Mouse (Mus musculus) layer of hippocampus, adult 9-11 months (tissue): Measurements from ENCODE around the gene Fyb2.
"Not testable (repeated sequence)": the region's sequence is repeated elsewhere in the genome, so short reads cannot be mapped to it uniquely, and the experiment has no call there.

Experiments
- DNase-seq: peaks from one replicate; pipeline ENCODE4 v3.0.0; 2022

The Fyb2 gene

DNA sequence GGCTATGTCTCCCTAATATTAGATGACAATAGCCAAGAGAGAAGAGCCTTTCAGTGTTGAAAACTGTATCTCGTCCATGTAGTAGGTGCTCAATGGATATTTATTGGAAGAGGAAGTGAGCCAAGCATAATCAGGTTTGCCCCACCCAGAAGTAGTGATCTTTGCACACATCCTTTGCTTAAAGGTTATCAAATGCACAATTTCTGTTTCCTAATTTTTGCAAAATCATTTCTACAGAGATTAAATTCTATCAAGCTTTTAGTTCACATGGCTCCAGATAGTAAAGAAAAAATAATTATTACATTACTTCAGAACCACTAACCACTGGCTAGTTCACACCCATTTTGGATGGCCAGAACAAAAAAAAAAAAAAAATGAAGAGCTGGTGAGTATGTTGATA is 28.6 kb downstream of the Fyb2 start:
- no peak for DNase-seq

DNA sequence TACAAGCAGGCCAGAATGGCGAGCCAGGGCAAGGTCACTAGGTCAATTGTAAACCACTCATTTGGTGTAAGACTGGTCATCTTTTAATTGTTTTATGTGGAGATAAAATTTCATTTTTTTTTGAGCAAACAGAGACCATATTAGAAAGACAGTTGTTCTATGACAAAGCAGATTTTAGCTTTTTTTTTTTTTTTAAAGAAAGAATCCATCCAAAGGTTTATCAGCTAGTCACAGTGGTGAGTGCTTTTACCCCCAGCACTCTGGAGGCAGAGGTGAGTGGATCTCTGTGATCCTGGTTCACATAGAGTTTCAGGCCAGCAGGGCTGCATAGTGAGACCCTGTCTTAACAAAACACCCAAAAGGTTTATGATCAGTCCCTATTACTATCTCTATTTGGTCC is 31.2 kb downstream of the Fyb2 start:
- DNase-seq = no peak

DNA sequence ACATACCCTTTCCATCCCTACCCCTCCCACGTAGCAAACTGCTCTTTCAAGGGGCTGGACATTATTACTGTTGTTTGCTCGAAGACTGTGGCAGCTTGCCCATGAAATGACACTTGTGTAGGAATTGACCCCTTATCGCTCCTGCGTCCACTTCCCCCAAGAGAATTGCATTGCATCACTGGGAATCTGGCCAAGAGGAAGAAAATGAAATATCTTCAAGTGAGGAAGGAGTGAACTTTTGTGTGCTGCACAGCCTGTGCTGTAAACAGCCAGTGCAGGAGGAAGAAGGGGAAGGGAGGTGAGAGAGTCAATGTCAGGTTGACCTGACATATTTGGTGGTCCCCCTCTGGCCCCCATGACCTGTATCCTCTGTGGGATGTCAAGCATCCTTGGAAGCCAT is 35.6 kb downstream of the Fyb2 start:
- no peak for DNase-seq

DNA sequence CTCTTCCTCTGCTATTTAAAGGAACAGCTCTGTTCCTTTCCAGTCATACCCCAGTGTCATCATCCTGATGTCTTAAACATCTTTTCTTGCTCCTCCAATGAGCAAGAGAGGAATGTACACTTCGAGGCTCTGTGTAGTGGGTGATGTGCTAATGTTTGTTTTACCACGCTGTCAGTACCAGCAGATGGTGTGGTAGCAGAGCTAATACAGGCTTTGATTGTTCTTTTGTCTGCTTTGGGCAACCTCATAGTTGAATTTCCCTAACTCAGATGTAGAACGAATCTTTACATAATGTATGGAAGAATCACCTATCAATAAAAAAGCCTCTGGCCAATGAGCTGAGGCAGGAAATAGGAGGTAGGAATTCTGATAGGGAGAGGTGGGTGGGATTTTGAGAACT is 36.0 kb downstream of the Fyb2 start:
- DNase-seq = peak; percentile 33

DNA sequence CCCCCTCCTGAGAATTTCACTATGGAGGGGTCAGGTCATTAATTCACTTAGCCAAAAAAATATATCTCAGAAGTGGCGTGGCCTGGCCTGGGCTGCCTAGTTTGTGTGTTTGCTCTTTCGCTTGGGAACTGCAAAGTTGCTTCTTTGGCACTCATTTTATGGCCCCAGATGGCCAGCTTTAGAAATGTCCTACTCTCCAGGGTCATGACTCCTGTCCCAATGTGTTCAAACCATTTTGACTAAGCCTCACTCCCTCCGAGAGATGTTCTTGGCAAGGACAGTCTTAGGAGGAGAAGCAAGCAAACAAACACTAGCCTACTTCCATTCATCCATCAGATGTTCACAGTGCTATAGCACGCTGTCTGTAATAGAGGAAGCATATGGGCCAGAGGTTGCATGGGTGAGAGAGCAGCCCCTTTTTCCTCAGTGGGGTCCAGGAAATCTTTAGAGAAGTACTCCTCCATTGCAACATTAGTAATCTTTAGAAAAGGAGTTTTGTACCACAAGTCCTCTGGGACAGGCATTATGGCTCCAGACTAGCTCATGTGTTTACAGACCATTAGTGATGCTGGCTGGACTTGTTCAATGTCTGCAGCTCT is 38.1 kb downstream of the Fyb2 start:
- DNase-seq = no peak

DNA sequence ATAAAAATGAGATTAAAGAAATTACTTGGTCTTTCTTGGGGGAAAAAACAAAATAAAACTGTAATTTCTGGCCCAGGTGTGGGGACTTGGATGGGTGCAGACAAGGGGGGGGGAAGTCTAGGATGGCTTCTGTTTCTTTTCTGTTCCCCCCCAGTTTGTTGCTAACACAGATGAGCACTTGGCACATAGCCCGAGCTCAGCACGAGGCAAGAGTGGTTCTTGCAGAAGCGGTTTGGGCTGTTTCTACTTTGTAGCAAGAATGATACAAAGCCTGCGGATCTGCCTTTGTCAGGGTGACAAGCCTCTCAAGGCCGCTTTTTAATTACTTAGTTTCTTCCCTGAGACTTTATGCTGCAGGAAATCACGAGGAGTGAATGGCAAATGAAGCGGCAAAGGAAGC is 43.4 kb downstream of the Fyb2 start:
- DNase-seq = no peak

DNA sequence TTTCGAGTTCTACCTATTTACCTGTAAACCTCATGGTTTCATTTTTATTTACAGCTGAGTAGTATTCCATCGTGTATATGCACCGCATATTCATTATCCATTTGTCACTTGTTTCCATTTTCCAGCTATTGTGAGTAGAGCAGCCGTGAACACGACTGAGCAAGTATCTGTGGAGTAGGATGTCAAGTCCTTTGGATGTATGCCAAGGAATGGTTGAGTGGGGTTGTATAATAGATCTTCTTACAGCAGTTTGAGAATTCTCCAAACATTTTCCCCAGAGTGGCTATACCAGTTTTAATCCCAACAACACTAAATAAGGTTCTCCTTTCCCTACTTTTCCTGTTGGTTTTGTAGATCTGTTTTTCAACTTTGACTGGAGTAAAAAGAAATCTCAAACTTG is 48.2 kb downstream of the Fyb2 start:
- no peak for DNase-seq

DNA sequence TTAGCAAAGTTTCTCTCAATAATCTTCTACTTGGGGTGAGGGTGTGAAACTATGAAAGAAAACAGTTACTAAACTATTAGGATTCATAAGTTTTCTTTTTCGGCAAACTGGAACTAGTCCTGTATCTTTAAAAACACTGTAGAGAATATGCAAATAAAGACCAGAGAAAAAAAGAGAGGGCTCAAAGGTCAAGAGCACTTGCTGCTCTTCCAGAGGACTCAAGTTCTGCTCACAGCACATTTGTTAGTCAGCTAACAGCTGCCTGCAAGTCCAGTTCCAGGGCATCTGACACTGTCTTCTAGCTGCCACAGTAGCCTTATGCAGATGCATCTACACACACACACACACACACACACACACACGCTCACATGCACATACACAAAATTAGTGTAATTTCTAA is 59.4 kb downstream of the Fyb2 start:
- DNase-seq = no peak

DNA sequence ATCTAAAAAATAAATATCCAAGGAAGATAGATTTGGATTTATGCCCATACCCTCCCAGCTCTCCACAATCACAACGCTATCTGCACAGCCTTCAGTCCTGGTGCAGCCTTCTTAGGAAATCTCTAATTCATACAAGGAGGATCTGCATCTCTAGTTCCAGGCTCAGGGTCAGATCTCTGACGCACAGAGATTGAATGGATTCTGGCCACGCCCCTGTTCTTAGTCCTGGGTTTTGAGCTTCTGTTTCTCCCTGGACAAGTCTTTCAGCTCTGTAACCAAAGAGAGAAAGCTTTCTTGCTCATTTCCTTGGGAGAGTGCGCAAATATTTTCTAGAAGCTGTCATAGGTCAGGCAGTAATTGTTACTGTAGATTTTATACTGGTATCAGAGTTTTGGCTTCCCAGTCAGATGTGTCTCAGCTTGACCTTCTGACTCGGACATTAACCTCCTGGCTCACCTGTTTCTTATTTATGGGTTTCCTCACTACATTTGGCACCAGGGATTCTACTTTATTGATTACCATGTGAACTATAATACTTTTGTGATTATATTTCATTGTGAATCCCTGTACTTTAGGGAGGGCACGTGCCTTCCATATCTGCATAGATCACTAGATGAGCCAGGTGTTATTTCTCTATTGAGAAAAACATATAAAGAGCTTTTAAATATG is 62.0 kb downstream of the Fyb2 start:
- DNase-seq = no peak

DNA sequence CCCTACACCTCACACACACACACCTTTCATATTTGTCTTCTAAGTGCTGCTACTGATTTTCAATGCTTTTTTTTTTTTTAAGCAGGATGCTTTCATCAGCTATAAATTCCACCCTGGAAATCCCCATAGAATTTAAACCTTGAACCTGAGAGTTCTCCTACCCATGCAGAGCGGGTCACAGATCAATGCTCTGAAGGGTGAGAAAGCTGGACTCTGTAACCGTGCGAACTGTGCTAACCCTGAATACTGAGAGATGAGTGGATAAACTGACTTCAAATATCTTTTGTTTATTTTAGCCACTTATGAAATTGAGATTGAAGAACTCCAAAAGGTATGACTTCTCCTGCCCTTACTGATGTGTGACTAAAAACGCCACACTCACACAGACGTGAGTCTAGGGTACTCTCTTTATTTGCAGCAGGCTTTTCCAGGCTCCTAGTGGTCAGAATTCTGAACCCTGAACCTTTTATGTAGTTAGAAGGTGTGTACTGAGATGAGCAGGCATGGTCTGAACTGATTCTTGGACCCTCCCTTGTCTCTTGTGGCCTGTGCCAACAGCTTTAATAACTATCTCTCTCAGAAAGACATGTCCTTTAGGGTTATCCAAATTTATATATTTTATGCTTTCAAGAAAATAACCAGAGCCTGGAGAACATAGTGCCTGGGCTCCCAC is 72.8 kb downstream of the Fyb2 start:
- DNase-seq = no peak

DNA sequence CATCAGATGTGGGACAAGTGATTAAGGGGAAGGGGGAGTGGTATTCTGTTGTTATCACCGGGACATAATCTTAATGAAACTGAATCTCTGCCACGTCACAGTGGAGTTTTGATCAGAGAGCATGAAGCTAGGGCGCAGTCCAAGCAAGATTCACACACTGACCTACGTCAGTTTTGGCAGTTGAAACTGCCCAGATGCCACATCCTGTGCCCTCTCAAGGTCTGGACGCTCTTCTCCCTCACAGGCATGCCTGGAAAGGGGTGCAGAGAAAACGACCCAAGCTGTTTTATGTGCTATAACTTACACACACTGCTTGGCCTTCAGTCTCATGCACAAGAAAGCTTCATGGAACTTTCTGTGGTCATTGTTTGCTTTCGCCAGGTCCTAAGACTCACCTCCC is 74.4 kb downstream of the Fyb2 start:
- DNase-seq = no peak

DNA sequence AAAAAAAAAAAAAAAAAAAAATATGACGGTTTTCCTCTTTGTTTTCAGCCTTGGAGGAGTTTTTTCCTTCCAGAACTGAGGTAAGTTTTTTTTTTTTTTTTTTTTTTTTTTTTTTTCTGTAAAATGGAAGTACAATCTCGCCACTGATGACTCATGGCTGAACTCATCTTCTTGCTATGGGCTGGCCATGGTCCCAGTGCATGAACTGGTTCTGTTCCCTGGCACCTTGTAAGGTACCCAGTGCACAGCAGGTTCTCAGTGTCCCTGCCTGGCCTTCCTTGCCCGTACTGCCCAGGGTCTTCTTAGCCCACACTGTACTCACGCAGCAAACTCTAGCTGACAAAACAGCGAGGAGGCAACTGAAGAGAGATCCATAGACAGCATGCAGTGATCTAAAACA is 74.8 kb downstream of the Fyb2 start:
- DNase-seq = no peak

DNA sequence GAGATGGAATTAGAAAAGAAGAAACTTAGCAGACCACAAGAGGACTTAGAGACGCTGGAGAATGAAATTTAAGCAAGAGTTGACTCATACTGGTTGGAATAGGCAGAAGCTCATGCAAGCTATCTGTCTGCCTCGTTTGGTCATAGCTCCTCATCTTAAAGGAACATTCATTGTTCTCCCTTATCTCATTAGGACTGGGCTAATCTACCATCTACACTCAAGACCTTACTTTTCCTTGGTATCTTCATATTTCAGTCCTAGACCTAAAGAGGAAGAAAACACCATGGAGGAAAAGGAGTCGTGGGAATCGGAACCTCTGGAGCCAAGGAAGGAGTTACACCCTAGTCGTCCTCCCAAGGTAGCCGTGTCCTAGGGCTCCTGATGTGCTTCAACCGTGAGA is 75.5 kb downstream of the Fyb2 start:
- DNase-seq = no peak

DNA sequence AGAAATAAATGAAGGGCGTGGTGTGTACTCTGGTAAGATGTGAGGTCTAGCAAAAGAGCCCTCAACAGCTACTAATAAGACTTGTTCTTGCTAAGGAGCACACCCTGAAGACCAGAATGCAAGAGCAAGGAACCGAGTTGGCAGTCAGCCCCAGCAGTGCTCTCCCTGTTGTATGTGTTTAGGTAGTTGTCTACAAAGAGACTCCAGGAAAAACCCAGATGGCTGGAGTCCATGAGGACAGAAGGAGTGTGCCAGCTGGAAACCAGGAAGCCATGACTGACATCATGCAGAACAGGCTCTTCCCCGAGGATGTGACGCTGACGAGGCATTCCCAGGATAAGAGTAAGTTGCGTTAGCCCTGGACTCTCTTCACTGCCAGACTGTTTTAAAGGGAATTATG is 76.8 kb downstream of the Fyb2 start:
- DNase-seq = peak; percentile 58

DNA sequence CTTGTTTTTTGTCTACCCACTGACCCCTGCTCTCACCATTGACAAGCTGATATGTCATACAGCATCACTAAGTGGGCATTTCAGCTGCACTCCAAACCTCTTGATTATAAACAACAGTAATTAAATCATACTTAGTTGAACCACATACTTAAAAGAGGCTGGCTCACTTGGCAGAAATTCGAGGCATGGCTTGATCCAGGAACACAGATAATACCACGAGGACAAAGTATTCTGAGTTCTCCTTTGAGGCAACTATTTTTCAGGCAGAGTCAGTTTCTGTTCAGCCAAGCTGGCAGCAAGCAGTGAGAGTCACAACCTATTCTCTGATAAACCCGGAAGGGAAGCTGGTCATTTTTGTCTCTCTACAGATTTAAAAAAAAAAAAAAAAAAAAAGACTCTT is 77.4 kb downstream of the Fyb2 start:
- no peak for DNase-seq

DNA sequence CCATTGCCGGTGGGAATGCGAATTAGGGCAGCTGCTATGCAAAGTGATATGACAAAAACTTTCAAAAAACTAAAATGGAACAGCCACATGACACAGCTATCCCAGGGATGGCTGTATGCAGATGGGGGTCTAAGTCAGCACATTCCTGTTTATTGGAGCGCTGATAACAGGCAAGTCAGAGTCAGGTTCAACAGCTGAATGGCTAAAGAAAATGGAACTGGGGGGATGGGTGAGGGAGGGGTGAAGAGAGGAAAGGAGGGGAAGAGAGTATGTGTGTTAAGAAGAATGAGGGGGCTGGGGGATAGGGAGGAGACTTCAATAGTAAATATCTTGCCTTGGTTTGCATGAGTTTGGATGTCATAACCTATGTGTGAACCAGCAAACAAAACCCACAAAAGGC is 79.0 kb downstream of the Fyb2 start:
- no peak for DNase-seq

DNA sequence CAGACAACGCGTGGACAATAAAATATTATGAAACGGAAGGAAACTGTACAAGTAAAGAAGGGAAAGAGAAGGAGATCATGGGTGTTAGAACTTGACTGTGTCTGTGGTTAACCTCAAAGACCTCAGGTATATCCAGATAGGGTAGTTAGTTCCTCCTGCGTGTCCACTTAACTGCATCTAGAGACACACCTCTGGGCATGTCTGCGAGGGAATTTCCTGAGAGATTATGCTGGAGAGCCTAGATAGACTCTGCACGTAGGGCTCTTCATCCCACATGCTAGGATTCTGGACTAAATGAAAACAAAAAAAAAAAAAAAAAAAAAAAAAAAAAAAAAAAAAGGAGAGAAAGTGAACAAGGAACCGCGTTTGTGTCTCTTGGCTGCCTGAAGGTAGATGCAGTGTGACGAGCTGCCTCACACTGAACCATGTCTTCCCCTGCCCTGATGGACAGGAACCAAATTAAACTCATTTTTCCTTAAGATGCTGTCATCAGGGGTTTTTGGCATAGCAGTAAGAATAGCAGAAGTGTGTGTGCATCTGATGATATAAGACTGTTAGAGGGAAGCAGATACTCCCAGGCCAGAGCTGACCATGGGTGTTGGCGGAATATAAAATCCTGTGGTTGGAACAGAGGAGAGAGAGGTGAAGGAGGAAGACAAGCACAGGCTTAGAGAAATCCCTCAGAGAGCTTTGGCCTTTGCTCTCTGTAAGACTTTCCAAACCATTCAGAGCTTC is 80.1 kb downstream of the Fyb2 start:
- no peak for DNase-seq

DNA sequence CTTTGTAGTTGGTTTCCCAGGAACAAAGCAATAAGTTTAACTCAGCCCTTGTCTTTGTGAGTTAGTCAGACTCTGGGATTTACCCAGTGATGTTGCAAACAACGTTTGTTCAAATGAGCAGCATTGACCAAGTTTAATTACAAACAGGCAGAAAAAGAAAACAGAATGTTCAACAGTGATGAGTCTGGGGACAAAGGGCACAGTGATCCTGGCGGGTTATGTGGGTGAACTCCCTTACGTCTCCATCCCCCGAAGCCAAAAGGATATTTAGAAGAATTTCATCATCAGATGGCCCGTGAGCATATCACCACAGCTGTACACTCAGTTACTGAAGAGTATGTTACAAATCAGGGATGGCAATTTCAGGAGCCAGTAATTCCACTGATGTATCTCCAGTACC is 86.4 kb downstream of the Fyb2 start:
- no peak for DNase-seq

DNA sequence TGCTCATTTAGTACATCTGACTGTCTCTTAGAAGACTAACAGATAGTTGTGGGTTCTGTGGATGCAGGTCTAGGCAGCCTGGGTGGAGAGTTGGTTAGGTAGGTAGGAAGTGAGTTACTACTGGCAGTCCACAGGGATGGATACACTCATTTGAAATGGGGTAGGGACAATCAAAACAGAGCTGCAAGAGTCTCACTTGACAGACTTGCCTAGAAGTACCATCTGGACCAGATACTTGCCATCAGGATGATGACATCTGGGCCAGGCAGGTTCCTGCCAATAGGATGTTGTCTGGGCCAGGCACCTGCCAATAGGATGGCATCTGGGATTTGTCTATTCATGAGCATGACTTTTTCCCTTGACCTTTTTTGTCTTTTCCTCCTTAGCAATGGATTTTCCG is 88.5 kb downstream of the Fyb2 start:
- no peak for DNase-seq

DNA sequence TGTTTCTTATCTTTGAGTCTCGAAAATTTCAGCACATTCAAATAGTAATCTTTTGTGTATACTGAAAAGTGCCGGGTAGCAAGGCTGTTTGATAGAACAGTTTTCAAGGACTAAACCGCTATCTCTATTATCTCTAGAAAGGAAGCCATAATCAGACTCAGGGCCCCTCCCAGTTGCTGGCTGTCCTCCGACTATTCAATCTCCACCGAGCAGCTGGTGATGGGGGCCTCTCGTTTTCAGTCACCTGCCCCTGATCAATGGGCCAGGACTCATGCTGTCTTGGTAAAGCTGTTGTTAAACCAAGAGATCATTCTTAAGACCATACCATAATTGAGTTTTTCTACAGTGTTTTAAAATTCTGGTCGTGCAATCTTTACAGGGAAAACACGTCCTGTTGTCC is 90.9 kb downstream of the Fyb2 start:
- DNase-seq = no peak

DNA sequence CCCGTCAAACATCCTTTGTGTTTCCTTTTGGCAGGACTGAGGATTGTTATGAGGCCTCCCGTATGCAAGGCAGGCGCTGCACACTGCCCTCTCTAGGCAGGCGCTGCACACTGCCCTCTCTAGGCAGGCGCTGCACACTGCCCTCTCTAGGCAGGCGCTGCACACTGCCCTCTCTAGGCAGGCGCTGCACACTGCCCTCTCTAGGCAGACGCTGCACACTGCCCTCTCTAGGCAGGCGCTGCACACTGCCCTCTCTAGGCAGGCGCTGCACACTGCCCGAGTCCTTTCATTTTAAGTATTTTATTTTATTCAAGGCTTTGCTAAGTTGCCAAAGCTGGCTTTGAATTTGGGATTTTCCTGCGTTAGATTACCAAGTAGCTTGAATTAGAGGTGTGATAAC is 91.4 kb downstream of the Fyb2 start:
- not testable (repeated sequence) for DNase-seq

DNA sequence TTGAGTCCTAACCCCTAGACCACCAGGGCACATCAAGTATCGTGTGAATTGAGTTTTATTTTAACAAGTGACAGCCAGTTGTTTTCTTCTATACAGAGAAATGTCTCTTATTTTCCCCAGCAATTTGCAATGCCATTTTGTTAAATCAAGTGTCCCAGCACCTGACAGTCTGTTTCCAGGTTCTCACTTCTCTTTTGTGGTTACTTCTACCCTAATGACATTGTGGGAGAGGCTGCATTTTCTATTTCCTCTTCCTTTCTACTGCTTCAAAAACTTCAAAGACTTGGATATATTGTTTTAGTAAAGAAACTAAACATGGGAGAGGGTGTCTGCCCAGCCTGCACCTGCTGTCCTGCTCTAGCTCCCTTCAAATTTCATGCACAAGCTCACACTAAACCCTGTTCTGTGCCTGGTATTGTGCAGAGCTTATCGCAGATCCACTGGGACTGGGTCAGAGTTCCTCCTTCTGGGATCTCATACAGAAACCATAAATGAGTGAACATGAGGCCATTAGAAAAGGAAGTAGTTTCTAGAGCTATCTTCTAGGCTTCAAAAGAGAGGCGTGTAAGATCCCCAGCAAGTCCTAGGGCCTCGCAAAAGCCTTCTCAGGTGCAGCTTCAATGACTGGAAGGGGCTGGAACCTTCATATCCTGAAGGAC is 94.2 kb downstream of the Fyb2 start:
- DNase-seq = no peak

DNA sequence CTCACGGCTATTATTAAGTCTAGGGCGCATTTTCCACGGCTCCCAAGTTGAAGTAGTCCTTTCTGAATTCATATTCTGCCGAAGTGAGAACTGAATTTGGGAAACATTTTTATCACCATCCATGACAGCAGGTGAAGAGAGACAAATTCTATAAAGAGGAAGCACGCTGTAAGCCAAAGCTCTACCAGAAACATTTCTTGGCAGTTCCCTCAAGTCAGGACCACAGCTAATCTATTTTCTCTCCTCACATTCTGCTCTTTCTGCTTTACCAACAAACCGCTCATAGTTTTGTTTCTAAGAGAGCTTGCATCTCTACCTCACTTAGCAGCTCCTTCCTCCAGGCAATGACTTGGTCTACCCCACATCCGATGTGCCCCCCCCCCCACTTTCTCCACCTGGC is 100.5 kb downstream of the Fyb2 start:
- DNase-seq = no peak

DNA sequence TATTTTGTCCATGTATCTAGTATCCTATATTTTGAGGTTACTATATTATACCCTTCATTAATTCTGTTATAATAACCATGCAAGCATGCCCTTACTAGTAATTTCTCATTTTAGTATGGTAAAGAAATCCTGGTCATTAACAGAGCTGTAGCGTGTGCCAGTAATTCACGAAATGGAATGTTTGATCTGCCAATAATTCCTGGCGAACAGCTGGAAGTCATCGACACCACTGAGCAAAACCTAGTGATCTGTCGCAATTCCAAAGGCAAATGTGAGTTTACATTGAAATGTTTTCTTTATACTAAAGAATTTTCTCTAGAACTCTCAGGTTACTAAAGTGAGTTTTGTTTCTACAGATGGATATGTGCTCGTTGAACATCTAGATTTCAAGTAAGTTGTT is 102.2 kb downstream of the Fyb2 start:
- no peak for DNase-seq
